Mouse (Mus musculus) ovary, postnatal 14 days (tissue): Measurements from ENCODE around the gene 1810030O07Rik.
"Not testable (repeated sequence)": the region's sequence is repeated elsewhere in the genome, so short reads cannot be mapped to it uniquely, and the experiment has no call there.

Source experiments
- DNase-seq: peaks from one replicate; pipeline ENCODE4 v3.0.0; 2022; ENCODE audit warnings: low spot score

1810030O07Rik gene

DNA sequence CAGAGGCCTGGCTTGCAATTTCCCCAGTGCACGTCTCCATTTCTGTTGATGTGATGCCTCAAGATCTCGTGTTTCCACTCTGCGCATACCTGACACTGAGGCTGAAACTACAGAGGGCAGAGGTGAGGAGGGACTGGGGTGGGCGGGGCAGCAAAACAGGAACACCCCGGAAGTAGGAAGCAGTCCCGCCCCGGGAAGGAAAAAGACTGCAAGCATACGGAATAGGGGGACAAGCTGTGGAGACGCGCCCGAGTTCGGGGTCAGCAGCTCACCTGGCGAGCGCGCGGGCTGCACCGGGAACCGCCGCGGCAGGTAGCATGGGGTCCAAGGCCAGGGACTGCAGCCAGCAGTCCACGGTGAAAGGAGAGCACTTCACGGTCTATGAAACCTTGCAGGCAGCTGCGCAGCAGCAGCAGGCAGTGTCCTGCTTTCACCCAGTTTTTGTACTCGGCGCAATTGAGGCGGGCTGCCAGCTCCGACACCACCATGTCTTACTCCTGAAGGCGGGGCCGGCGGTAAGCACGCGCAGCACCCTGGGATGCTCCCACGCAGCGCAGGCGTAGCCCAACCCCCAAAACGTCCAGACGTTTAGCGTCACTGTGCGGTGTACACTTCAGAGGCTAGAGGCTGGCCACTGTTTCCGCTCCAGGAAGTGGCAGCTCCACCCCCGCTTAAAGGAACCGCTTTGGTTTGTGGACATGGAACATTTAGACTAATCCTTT lies at the start of gene 1810030O07Rik:
1810030O07Rik (minus strand) TSS at position 615 of the 722 bp plus-strand sequence.
- peak; percentile 75 for DNase-seq

GRCm38 (mm10) chrX:12716036-12716435 lies 42.6 kb upstream of the 1810030O07Rik start:
- no peak for DNase-seq

DNA sequence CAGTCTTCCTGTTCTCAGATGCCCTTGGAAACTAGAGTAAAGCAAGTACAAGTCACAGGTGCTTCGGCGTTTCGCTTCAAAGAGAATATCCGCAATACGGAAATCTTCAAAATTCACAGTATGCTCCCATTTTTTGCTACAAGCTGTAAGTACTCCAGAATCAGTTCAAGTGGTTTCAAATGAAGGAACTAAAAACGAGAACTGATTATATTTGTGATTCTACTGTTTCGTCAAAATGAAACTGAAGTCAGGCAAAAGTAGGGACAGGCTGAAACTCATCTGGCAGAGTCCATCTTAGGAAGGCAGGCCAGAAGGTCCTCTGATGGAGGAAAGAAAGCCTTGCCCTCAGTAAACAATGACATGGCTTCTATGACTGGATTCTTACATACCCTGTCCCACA lies 40.3 kb upstream of the 1810030O07Rik start:
- no peak for DNase-seq

DNA sequence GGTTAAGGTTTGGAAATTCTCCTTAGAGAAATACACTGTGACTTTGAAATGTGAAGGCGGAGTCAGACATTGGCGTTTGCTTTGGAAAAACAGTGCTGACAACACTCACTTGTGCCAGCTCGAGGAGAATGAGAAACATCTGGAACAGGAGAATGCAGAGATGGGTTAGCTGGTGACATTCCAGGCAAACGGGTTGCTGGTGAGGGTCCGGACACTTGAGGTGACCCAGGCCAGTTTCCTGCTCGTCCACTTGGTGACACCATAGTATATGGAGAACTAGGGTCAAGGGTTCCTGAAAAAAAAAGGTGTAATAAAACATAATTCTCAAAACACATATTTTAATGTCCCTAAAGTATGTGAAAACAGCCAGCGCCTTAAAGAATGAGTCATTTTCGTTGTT lies 13.4 kb upstream of the 1810030O07Rik start:
- no peak for DNase-seq

- DNase-seq, result no peak
These were observed 12.6 kb upstream of the 1810030O07Rik start for GRCm38 (mm10) chrX:12686071-12686470.

DNA sequence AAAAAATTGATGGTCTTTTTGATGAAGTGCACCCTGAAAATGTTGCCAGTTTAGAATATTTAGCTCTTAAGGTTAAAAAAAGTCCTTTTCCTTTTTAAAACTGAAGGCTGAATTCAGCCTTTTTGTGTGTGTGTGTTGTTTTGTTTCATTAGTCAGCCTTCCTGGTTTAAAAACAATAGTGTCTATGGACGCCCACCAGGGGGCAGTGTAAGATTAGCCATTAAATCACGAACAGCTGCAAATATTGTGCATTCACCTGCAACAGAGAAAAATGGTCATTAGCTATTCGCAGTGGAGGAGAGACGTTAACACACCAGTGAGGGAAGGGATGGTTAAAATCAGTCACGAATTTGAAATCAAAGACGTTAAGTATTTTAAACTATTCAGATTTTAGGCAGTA lies 3.9 kb upstream of the 1810030O07Rik start:
- peak; percentile 51 for DNase-seq

- no peak for DNase-seq
These were observed 19.6 kb downstream of the 1810030O07Rik start for GRCm38 (mm10) chrX:12653879-12654278.

GRCm38 (mm10) chrX:12651906-12652305 lies 21.6 kb downstream of the 1810030O07Rik start:
- DNase-seq, result no peak

DNA sequence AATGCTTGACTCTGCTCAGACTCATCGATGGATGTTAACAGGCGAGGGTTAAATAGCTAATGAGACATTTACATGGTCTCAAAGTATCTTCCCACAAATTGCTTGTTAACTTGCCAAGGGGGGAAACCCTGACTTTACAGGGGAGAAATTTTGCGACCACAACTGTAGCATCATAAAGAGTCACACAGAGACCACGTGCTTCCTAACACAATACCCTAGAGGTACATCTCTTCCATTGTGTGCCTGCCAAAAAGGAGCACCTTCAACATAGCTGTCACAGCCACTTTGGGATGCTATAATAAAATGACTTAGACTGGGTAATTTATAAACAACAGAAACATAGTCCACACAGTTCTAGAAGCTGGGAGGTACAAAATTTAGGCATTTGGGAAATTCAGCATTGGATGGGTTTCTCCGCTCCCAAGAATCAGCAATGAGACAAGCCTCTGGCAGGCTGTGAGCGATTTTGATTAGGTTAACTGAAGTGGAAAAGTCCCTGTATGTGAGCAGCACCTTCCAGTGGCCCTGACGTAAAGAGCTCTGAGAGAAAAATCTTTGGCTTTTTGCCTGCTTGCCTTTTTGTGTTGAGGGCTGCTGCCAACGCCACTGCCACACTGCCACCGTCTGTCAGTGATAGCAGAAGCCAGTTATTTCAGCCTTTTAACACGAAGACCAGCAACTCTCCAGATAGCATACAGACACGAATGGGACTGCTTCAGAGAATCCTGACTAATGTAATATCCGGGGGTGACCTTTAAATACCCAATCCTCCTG lies 27.8 kb downstream of the 1810030O07Rik start:
- DNase-seq, result no peak

GRCm38 (mm10) chrX:12644976-12645375 lies 28.5 kb downstream of the 1810030O07Rik start:
- no peak for DNase-seq

- no peak for DNase-seq
These were observed 48.3 kb downstream of the 1810030O07Rik start for GRCm38 (mm10) chrX:12625131-12625530.

GRCm38 (mm10) chrX:12612360-12612759 lies 61.1 kb downstream of the 1810030O07Rik start:
- DNase-seq, result not testable (repeated sequence)

- no peak for DNase-seq
These were observed 62.3 kb downstream of the 1810030O07Rik start for GRCm38 (mm10) chrX:12611211-12611610.

DNA sequence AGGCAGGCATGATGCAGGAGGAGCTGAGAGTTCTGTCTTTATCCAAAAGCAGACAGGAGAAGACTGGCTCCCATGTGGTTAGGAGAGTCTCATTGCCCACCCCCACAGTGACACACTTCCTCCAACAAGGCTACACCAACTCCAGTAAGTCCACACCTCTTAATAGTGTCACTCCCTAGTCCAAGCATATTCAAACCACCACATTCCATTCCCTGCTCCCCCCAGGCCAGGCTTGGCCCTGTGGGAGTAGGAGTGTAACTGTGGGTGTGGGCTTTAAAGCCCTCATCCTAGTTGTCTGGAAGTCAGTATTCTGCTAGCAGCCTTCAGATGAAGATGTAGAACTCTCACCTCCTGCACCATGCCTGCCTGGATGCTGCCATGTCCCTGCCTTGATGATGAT lies 62.9 kb downstream of the 1810030O07Rik start:
- DNase-seq, result not testable (repeated sequence)
